Mouse (Mus musculus) liver, embryonic 14.5 days (tissue): ENCODE results near the gene Acox2. TPM values are rescaled to one million over a fixed set of nuclear protein-coding genes. Genes with fewer than 3 reads are reported as not detected.
A peak's percentile ranks its signal among the peaks of the same experiment; 100 is the strongest.

Source experiments
- ATAC-seq: fragments of 200-750 bp; cut with Nextera tagmentation; 2 replicates; pipeline ENCODE4 v1.8.0; 2017; ENCODE audit warnings: moderate number of reproducible peaks, mild to moderate bottlenecking, moderate library complexity; ENCODE audit not compliant: insufficient read depth
- DNase-seq, 3 experiments: peaks; one replicate each; pipeline ENCODE4 v3.0.0-alpha.2; 2012 to 2013; ENCODE audit warnings: low read depth in 3 of 3, low spot score in 3 of 3
- H3K27ac ChIP-seq: fragments of 300-500 bp; sonication (generic); 2 replicates; pipeline ENCODE4 v1.5.1; 2014; ENCODE audit warnings: moderate library complexity, mild to moderate bottlenecking, control low read depth, inconsistent platforms
- H3K27me3 ChIP-seq: fragments of 300-500 bp; sonication (generic); 2 replicates; pipeline ENCODE4 v1.6.1; 2014; ENCODE audit warnings: mild to moderate bottlenecking, low read length, moderate library complexity; ENCODE audit not compliant: control insufficient read depth, insufficient read depth
- H3K36me3 ChIP-seq: fragments of 300-500 bp; sonication (generic); replicated peaks from 2 replicates; pipeline ENCODE4 v1.6.1; 2014; ENCODE audit warnings: low read depth; ENCODE audit not compliant: control insufficient read depth, insufficient read depth
- H3K4me1 ChIP-seq, 2 experiments: fragments of 200-500 bp in 1 of 2; fragments of 300-500 bp in 1 of 2; sonication (generic) in 1 of 2; replicated peaks; 2 replicates each; pipeline ENCODE4 v1.6.1; 2012 to 2014; ENCODE audit warnings: antibody characterized with exemption in 1 of 2, inconsistent platforms in 1 of 2, low read length in 1 of 2; ENCODE audit not compliant: control insufficient read depth in 2 of 2, insufficient read depth in 2 of 2
- H3K4me2 ChIP-seq: fragments of 300-500 bp; sonication (generic); 2 replicates; pipeline ENCODE4 v1.6.1; 2014; ENCODE audit warnings: low read depth, mild to moderate bottlenecking, control low read depth, moderate library complexity
- H3K4me3 ChIP-seq, 2 experiments: fragments of 200-500 bp in 1 of 2; fragments of 300-500 bp in 1 of 2; sonication (generic) in 1 of 2; 2 replicates each; pipeline ENCODE4 v1.5.1; 2012 to 2014; ENCODE audit warnings: low read depth in 2 of 2, low read length in 2 of 2, mild to moderate bottlenecking in 2 of 2, control low read depth in 1 of 2, inconsistent platforms in 1 of 2, moderate library complexity in 1 of 2; ENCODE audit not compliant: insufficient read depth in 1 of 2
- H3K9ac ChIP-seq: fragments of 300-500 bp; sonication (generic); replicated peaks from 2 replicates; pipeline ENCODE4 v1.6.1; 2014; ENCODE audit warnings: mild to moderate bottlenecking, control low read depth, moderate library complexity
- H3K9me3 ChIP-seq: fragments of 300-500 bp; sonication (generic); 2 replicates; pipeline ENCODE4 v1.6.1; 2016; ENCODE audit warnings: low read length, mixed read lengths; ENCODE audit not compliant: control insufficient read depth
- CTCF ChIP-seq: IDR thresholded peaks from 2 replicates; pipeline ENCODE4 v1.5.1; 2016; ENCODE audit warnings: antibody characterized with exemption, low read depth, control low read depth
- EP300 ChIP-seq: IDR thresholded peaks from 2 replicates; pipeline ENCODE4 v1.6.1; 2016; ENCODE audit warnings: antibody characterized with exemption, low read depth
- WGBS: fragments of 180-500 bp; shearing (Covaris S2); extraction: QIAGEN DNeasy Blood & Tissue Kit; methylation state at CpG from one replicate; pipeline ENCODE4 v1.1.7; 2014; ENCODE audit not compliant: insufficient replicate concordance; 5-methylcytosine and 5-hydroxymethylcytosine counted together
- polyA plus RNA-seq, 2 experiments: library from polyadenylated mRNA; depleted of rRNA in 1 of 2; stranded (reverse) in 1 of 2; unstranded in 1 of 2; fragments of >200 nt; fragmentation: Nextera tagmentation in 1 of 2; extraction: Ambion mirVana in 1 of 2; gene quantifications; 2 replicates each; pipeline versions ENCODE4 v1.2.1 to v1.2.3; 2012 to 2014

The Acox2 gene
- polyA plus RNA-seq, 2 experiments, result 18.3 to 25.0 TPM

GRCm38 (mm10) chr14:8242388-8242920 lies 16.7 kb downstream of the Acox2 start:
- no peak overlapping the region for H3K9ac ChIP-seq
- 46% methylated on average over 5 of the region's 5 CpGs for WGBS
- H3K4me2 ChIP-seq, result no peak overlapping the region
- no peak overlapping the region for H3K4me3 ChIP-seq
- no peak overlapping the region for H3K27ac ChIP-seq
- H3K36me3 ChIP-seq, result no peaks in the 10 kb centered on the region
- TF ChIP-seq CTCF (peak; percentile 55), EP300 (no peak)
- H3K9me3 ChIP-seq, result no peaks in the 10 kb centered on the region
- peaks cover 0 to 11% of the 10 kb centered on the region in 2 experiments; a peak in 2 of 4 replicates for H3K4me1 ChIP-seq
- ATAC-seq (0 out of 2 replicates have a peak, but pooled peaks have one; percentile 21), DNase-seq (no peak)
- no peaks in the 10 kb centered on the region for H3K27me3 ChIP-seq

GRCm38 (mm10) chr14:8241816-8242215 lies 17.3 kb downstream of the Acox2 start:
- no peaks in the 10 kb centered on the region for H3K9me3 ChIP-seq
- DNase-seq (no peak), ATAC-seq (no peak)
- no peak overlapping the region for H3K4me2 ChIP-seq
- H3K4me1 ChIP-seq, result peaks cover 0 to 11% of the 10 kb centered on the region in 2 experiments; a peak in 2 of 4 replicates
- H3K9ac ChIP-seq, result no peak overlapping the region
- no peak for TF ChIP-seq CTCF
- no peak for TF ChIP-seq EP300
- H3K36me3 ChIP-seq, result no peaks in the 10 kb centered on the region
- no peak overlapping the region for H3K4me3 ChIP-seq
- no peak overlapping the region for H3K27ac ChIP-seq
- H3K27me3 ChIP-seq, result no peaks in the 10 kb centered on the region

DNA sequence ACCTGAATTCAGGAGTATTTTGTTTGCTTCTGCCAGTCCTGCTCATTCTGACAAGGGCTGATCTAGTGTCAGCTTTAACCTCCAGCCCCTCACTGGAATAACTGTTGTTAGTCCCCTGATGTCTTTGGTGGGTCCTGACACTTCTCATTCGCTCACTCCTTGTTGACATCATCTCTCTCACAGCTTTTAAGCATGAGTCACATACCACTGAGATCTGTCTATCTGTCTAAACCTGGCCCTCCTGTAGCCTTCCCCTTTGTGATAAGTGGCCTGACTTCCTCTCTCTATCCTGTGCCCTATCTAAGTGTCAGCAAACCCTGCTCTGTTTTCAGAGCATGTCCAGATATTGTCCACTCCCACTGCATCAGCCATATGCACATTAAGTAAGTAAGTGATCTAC lies 25.9 kb downstream of the Acox2 start:
- peak; percentile 79 for ATAC-seq
- Histone ChIP-seq H3K4me1 (peaks cover 11 to 30% of the 10 kb centered on the region in 2 experiments), H3K4me3 (no peak overlapping the region), H3K4me2 (no peak overlapping the region), H3K9me3 (no peaks in the 10 kb centered on the region), H3K36me3 (no peaks in the 10 kb centered on the region), H3K27ac (no peak overlapping the region), H3K27me3 (no peaks in the 10 kb centered on the region), H3K9ac (no peak overlapping the region)
- peak in 1 of 3 experiments; percentile 38 for DNase-seq
- WGBS, result 3% methylated on average over 1 of the region's 1 CpGs
- no peak for TF ChIP-seq CTCF
- TF ChIP-seq EP300, result peak; percentile 64

GRCm38 (mm10) chr14:8232155-8232910 lies 26.8 kb downstream of the Acox2 start:
- 35% methylated on average over 6 of the region's 6 CpGs for WGBS
- no peak for ATAC-seq
- no peak overlapping the region for H3K4me3 ChIP-seq
- H3K9ac ChIP-seq, result no peak overlapping the region
- H3K4me2 ChIP-seq, result no peak overlapping the region
- DNase-seq, result no peak
- no peaks in the 10 kb centered on the region for H3K36me3 ChIP-seq
- no peak overlapping the region for H3K27ac ChIP-seq
- no peak for TF ChIP-seq EP300
- no peak for TF ChIP-seq CTCF
- H3K4me1 ChIP-seq, result peaks cover 11 to 30% of the 10 kb centered on the region in 2 experiments
- no peaks in the 10 kb centered on the region for H3K9me3 ChIP-seq
- H3K27me3 ChIP-seq, result no peaks in the 10 kb centered on the region

DNA sequence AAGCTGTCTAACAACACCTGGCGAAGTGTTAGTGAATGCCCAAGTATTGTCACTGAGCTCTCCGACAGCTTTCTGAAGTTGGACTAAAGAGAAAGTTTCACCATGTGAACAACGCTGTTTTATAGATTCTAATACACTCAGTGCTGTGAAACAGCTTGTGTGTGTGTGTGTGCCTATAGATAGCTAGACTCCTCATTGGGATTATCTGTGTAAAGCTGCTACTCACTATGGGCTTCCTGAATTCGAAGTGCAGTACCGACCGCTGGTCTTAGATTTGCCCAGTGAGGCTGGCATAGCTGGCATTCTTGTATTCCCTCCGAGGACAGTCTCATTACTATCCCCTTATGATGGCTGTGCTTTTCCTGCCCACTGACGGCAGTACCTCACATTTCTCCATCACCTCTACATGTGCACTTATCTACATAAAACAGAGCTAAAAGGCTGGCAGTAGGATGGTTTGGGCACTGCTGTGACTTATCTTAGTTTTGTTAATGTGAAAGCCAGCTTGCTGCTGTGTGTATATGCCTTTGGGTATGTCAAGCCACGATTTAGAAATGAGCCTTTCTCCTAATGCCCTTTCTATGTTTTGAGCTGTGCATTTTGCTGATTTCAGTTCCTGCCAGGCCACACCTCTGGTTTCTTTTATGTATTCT lies 29.7 kb downstream of the Acox2 start:
- peaks cover 11 to 30% of the 10 kb centered on the region in 2 experiments for H3K4me1 ChIP-seq
- 42% methylated on average over 9 of the region's 9 CpGs for WGBS

More for the DNA sequence above, 29.7 kb downstream of the Acox2 start:
- H3K9me3 ChIP-seq, result no peaks in the 10 kb centered on the region
- ATAC-seq (peak; percentile 65; the same call in 1 of the 2 replicates), DNase-seq (no peak)
- H3K27ac ChIP-seq, result no peak overlapping the region
- H3K27me3 ChIP-seq, result no peaks in the 10 kb centered on the region
- peak overlapping the region; percentile 13; the same call in 1 of the 2 replicates for H3K4me2 ChIP-seq
- H3K9ac ChIP-seq, result no peak overlapping the region
- no peaks in the 10 kb centered on the region for H3K36me3 ChIP-seq
- H3K4me3 ChIP-seq, result no peak overlapping the region
- TF ChIP-seq EP300, result peak; percentile 21; the same call in 1 of the 2 replicates
- no peak for TF ChIP-seq CTCF
